Mouse (Mus musculus): ENCODE data around the gene Fras1. TPM values are rescaled to one million over a fixed set of nuclear protein-coding genes. Genes with fewer than 3 reads are reported as not detected.

The Fras1 gene
- polyA plus RNA-seq (2015; fragmentation: Nextera tagmentation; extraction: Ambion mirVana): 5.7 and 7.0 TPM in 2 replicates

DNA sequence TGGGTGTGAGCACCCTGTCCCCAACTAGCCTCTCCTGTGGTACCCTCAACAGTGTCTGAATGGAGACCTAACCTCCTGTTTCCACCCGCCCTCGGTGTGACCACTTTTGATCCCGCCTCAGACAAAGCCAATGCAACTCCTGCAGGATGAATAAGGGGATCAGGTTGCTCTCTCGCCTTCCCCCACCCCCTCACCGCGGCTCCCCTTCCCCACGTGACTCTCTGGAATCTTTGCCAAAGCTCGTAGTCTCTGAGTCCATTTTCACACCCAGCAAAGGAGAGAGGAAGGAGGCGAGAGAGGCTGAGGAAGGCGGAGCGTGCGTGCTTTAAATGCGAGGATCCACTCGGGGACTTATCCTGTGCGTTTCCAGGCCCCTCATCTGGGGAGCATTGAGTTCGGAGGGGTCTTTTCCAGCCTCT is at the start of gene Fras1:
Gene Fras1 (plus strand): TSS at position 389 of the 419 bp plus-strand sequence.
- ATAC-seq (ENCODE audit: low FRiP score): peak; percentile 71
- Histone ChIP-seq H3K36me3 (no peaks in the 10 kb centered on the region), H3K4me3 (peak within 1 kb of the TSS; percentile 66), H3K27me3 (peaks cover 9% of the 10 kb centered on the region; the same call in 1 of the 2 replicates), H3K4me1 (replicated peaks) (peaks cover 23% of the 10 kb centered on the region), H3K9me3 (no peaks in the 10 kb centered on the region), H3K4me2 (peak within 1 kb of the TSS; percentile 88), H3K27ac (peak within 1 kb of the TSS; percentile 72), H3K9ac (peak within 1 kb of the TSS; percentile 76)
- WGBS: under 1% methylated on average over 16 of the region's 16 CpGs

- Histone ChIP-seq H3K4me3 (no peak overlapping the region), H3K27ac (no peak overlapping the region), H3K9ac (no peak overlapping the region), H3K27me3 (no peaks in the 10 kb centered on the region), H3K4me1 (replicated peaks) (no peaks in the 10 kb centered on the region), H3K9me3 (no peaks in the 10 kb centered on the region), H3K36me3 (no peaks in the 10 kb centered on the region), H3K4me2 (no peak overlapping the region)
- ATAC-seq (ENCODE audit: low FRiP score): no peak
- WGBS: 92% methylated on average over 25 of the region's 25 CpGs
Measured at GRCm38 (mm10) chr5:96331048-96331737, 42.6 kb upstream of the Fras1 start.

DNA sequence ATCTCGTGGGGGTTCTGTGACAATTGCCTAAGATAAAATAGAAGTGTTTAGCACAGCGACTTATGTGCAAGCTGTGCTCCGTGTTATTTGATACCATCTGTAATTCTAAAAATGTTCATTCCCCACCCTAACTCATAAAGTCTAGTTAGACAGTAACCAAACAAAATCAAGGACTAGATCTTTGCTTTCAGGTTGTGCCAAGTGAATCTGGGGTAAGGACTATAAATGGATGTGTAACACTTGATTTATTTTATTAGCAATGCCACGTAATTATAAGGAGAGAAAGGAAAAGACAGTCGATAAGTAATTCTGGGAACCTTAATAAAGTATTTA is 42.1 kb upstream of the Fras1 start:
- no peak overlapping the region for H3K4me2 ChIP-seq
- no peak for ATAC-seq (ENCODE audit: low FRiP score)
- H3K4me3 ChIP-seq: no peak overlapping the region
- H3K27ac ChIP-seq: no peak overlapping the region
- H3K9me3 ChIP-seq: no peaks in the 10 kb centered on the region
- no peaks in the 10 kb centered on the region for H3K4me1 ChIP-seq (replicated peaks)
- WGBS: 89% methylated on average over 5 of the region's 5 CpGs
- no peaks in the 10 kb centered on the region for H3K36me3 ChIP-seq
- H3K9ac ChIP-seq: no peak overlapping the region
- no peaks in the 10 kb centered on the region for H3K27me3 ChIP-seq

DNA sequence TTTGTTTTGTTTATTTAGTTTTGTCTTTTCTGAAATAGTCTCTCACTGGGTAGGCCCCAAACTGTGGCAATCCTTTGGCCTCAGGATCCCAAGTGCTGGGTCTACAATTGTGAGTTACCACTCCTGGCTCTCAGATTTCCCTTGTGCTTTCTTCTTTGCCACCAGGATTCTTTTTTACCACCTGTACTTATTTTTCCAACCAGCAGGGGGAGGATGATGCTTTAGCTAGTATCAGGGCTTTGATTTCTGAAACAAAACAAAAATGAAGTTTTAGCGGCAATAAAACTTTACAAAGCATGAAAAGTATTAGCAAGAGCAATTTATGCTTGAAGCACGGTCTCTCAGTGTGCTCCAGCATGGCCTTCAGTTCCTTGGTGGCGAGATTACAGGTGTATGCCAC is 39.8 kb upstream of the Fras1 start:
- ATAC-seq (ENCODE audit: low FRiP score): no peak
- Histone ChIP-seq H3K27me3 (no peaks in the 10 kb centered on the region), H3K4me3 (no peak overlapping the region), H3K4me1 (replicated peaks) (no peaks in the 10 kb centered on the region), H3K27ac (no peak overlapping the region), H3K4me2 (no peak overlapping the region), H3K36me3 (no peaks in the 10 kb centered on the region), H3K9ac (no peak overlapping the region), H3K9me3 (no peaks in the 10 kb centered on the region)
- 71% methylated on average over 3 of the region's 3 CpGs for WGBS

DNA sequence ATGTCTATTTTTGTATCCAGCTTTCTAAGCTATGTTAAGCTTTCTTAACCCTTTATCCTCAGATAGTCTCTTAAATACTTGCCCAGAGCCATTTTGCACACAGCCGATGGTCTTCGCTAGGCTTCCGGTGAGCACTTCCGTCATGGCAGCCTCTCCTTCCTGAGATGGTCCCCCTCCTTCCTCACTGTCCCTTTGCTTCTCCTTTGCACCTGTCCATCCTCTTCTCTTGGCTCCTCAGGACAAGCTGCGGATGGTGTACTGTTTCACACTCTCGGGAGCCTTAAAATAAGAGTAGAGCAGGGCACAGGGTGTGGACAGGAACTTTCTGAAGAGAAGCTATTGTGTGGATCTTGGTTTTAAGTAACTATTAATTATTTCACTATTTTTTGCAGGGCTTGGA is 33.2 kb upstream of the Fras1 start:
- no peaks in the 10 kb centered on the region for H3K36me3 ChIP-seq
- no peaks in the 10 kb centered on the region for H3K4me1 ChIP-seq (replicated peaks)
- no peak overlapping the region for H3K4me2 ChIP-seq
- ATAC-seq (ENCODE audit: low FRiP score): no peak
- no peaks in the 10 kb centered on the region for H3K9me3 ChIP-seq
- no peak overlapping the region for H3K9ac ChIP-seq
- H3K27me3 ChIP-seq: no peaks in the 10 kb centered on the region
- 93% methylated on average over 6 of the region's 6 CpGs for WGBS
- H3K4me3 ChIP-seq: no peak overlapping the region
- H3K27ac ChIP-seq: no peak overlapping the region

DNA sequence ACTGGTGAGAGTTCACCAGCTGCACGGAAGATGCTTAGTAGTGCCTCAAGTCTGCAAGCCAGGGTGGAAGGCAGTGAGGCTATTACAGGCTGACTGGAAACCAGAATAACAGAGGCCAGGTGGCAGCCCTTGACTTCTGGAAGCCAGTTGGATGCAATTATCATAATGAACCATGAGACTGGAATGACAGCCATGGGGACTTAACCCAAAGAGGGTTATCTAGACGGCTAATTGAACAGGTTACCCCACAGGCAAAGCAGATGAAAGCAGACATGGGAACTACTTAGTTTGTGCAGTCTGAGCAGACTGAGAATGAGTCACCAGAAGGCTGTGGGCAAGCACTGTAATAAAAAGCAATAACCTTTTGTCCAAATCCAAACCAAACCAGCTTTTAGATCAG is 28.8 kb upstream of the Fras1 start:
- Histone ChIP-seq H3K4me3 (no peak overlapping the region), H3K4me2 (no peak overlapping the region), H3K9ac (no peak overlapping the region), H3K9me3 (no peaks in the 10 kb centered on the region), H3K27ac (no peak overlapping the region), H3K4me1 (replicated peaks) (no peaks in the 10 kb centered on the region), H3K27me3 (no peaks in the 10 kb centered on the region), H3K36me3 (no peaks in the 10 kb centered on the region)
- no peak for ATAC-seq (ENCODE audit: low FRiP score)
- WGBS: 74% methylated on average over 2 of the region's 2 CpGs

DNA sequence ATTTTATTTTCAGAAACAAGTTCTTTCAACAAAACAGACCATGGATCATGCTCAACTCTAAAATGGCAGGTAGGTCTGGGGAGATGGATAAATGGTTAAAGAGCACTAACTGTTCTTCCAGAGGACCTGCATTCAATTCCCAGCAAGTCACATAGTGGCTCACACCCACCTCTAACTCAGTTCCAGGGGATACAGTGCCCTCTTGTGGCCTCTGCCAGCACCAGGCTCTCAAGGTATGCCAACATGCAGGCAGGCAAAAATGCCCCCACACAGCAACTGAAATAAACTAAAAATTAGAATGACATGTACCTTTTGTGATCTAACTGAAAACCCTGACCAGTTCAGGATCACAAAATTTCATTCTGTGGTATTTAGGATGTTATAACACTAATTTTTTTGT is 21.8 kb upstream of the Fras1 start:
- Histone ChIP-seq H3K9ac (no peak overlapping the region), H3K4me1 (replicated peaks) (no peaks in the 10 kb centered on the region), H3K27me3 (no peaks in the 10 kb centered on the region), H3K27ac (no peak overlapping the region), H3K4me3 (no peak overlapping the region), H3K9me3 (no peaks in the 10 kb centered on the region), H3K4me2 (no peak overlapping the region), H3K36me3 (no peaks in the 10 kb centered on the region)
- ATAC-seq (ENCODE audit: low FRiP score): no peak

DNA sequence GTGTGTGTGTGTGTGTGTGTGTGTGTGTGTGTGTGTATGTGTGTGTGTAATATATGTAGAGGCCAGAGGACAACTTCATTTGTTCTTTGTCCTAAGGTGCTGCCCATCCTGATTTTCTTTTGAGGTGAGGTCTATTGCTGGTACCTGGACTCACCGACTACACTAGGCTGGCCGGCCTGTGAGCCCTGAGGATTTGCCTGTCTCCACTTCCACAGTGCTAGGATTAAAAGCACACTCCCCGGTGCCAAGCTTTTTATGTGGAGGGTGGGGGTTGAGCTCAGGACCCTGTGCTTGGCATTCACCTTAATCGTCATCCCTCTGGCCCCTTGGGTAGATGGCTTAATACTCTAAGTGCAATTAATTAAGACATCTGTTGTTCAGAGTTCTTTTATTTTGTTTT is 9.8 kb upstream of the Fras1 start:
- Histone ChIP-seq H3K27me3 (no peaks in the 10 kb centered on the region), H3K4me3 (no peak overlapping the region), H3K9me3 (no peaks in the 10 kb centered on the region), H3K36me3 (no peaks in the 10 kb centered on the region), H3K4me2 (no peak overlapping the region), H3K27ac (no peak overlapping the region), H3K9ac (no peak overlapping the region), H3K4me1 (replicated peaks) (no peaks in the 10 kb centered on the region)
- WGBS: 76% methylated on average over 4 of the region's 4 CpGs
- ATAC-seq (ENCODE audit: low FRiP score): no peak

DNA sequence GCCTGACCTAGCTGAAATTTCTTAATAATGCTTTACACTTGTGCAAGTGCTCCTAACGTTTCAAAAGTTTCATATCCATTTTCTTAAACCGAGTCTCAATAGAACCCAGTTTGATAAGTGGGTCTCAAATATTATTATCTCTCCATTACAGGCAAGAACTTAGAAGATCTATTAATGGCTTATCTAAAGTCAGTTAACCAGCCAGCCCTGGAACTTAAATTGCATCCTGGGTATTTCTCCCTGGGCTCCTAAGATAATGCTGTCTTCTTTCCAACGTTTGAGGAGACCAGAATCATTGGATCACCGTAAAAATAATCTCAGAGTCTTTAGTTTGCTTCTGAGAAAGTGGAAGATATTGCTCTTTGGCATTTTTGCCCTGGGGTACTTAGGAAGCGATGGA is 8.2 kb upstream of the Fras1 start:
- Histone ChIP-seq H3K4me1 (replicated peaks) (no peaks in the 10 kb centered on the region), H3K4me3 (no peak overlapping the region), H3K9me3 (no peaks in the 10 kb centered on the region), H3K36me3 (no peaks in the 10 kb centered on the region), H3K4me2 (no peak overlapping the region), H3K9ac (no peak overlapping the region), H3K27ac (no peak overlapping the region), H3K27me3 (no peaks in the 10 kb centered on the region)
- WGBS: 86% methylated on average over 5 of the region's 5 CpGs
- no peak for ATAC-seq (ENCODE audit: low FRiP score)

- no peak overlapping the region for H3K9ac ChIP-seq
- no peak overlapping the region for H3K4me2 ChIP-seq
- no peaks in the 10 kb centered on the region for H3K9me3 ChIP-seq
- H3K4me3 ChIP-seq: no peak overlapping the region
- H3K27me3 ChIP-seq: peaks cover 5% of the 10 kb centered on the region; the same call in 1 of the 2 replicates
- H3K36me3 ChIP-seq: no peaks in the 10 kb centered on the region
- no peaks in the 10 kb centered on the region for H3K4me1 ChIP-seq (replicated peaks)
- no peak overlapping the region for H3K27ac ChIP-seq
- ATAC-seq (ENCODE audit: low FRiP score): no peak
Measured at GRCm38 (mm10) chr5:96367260-96367659, 6.5 kb upstream of the Fras1 start.

GRCm38 (mm10) chr5:96373106-96373505 is 649 bp upstream of the Fras1 start:
- peak overlapping the region; percentile 72 for H3K27ac ChIP-seq
- peaks cover 23% of the 10 kb centered on the region for H3K4me1 ChIP-seq (replicated peaks)
- H3K27me3 ChIP-seq: peaks cover 9% of the 10 kb centered on the region; the same call in 1 of the 2 replicates
- no peaks in the 10 kb centered on the region for H3K9me3 ChIP-seq
- no peak for ATAC-seq (ENCODE audit: low FRiP score)
- no peaks in the 10 kb centered on the region for H3K36me3 ChIP-seq
- 32% methylated on average over 6 of the region's 6 CpGs for WGBS
- H3K9ac ChIP-seq: peak overlapping the region; percentile 76; the same call in 1 of the 2 replicates
- peak overlapping the region; percentile 88 for H3K4me2 ChIP-seq
- peak overlapping the region; percentile 66 for H3K4me3 ChIP-seq

- ATAC-seq (ENCODE audit: low FRiP score): peak; percentile 89
- peak overlapping the region; percentile 66 for H3K4me3 ChIP-seq
- peak overlapping the region; percentile 88 for H3K4me2 ChIP-seq
- H3K27me3 ChIP-seq: peaks cover 9% of the 10 kb centered on the region; the same call in 1 of the 2 replicates
- no peaks in the 10 kb centered on the region for H3K9me3 ChIP-seq
- H3K4me1 ChIP-seq (replicated peaks): peaks cover 23% of the 10 kb centered on the region
- peak overlapping the region; percentile 76 for H3K9ac ChIP-seq
- no peaks in the 10 kb centered on the region for H3K36me3 ChIP-seq
- under 1% methylated on average over 84 of the region's 84 CpGs for WGBS
- peak overlapping the region; percentile 72 for H3K27ac ChIP-seq
Measured at GRCm38 (mm10) chr5:96373986-96374901, 489 bp downstream of the Fras1 start.

All from hindbrain, embryonic 13.5 days (tissue).